Mouse (Mus musculus) ES-Bruce4 (cell line): ENCODE measurements around the gene Slc12a1.

Experiments used
- CTCF ChIP-seq: IDR thresholded peaks from one replicate; pipeline ENCODE4 v1.8.1; 2011; ENCODE audit warnings: low read depth, low read length
- EP300 ChIP-seq: IDR thresholded peaks from 2 replicates; pipeline ENCODE4 v1.6.1; 2011; ENCODE audit warnings: low read depth, low read length; ENCODE audit not compliant: insufficient read depth

DNA sequence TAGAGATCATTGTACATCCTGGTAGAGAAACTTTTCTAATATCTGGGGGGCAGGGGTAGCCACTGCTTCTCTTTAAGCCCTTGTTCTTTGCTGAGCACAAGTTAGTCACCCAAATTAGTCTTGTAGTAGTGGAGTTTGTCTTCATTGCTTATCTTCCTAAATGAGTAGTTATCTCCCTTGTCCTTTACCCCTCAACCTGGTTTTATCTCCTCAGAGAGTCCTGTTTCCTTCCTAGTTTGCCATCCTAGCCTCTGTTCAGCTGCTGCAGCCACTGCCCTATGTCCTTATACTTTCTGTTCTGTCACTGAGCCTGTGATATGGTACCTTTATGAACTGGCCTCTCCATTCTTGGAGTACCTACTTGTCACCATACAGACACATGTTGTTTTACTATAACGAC is 69.4 kb downstream of the Slc12a1 start:
- TF ChIP-seq CTCF (no peak), EP300 (no peak)
